Mouse (Mus musculus): Measurements from ENCODE around the gene Egln1.

Egln1 gene

GRCm38 (mm10) chr8:124943801-124944200 lies 5.3 kb downstream of the Egln1 start:
- no peak for DNase-seq

GRCm38 (mm10) chr8:124937293-124937692 lies 11.8 kb downstream of the Egln1 start:
- no peak for DNase-seq

GRCm38 (mm10) chr8:124936699-124937098 lies 12.4 kb downstream of the Egln1 start:
- DNase-seq = no peak

GRCm38 (mm10) chr8:124935116-124935515 lies 14.0 kb downstream of the Egln1 start:
- no peak for DNase-seq

GRCm38 (mm10) chr8:124932435-124932834 lies 16.7 kb downstream of the Egln1 start:
- DNase-seq = no peak

GRCm38 (mm10) chr8:124930649-124931048 lies 18.5 kb downstream of the Egln1 start:
- DNase-seq = no peak

- DNase-seq = peak; percentile 20
Measured at GRCm38 (mm10) chr8:124930086-124930485, 19.0 kb downstream of the Egln1 start.

- DNase-seq = no peak
Measured at GRCm38 (mm10) chr8:124929006-124929405, 20.1 kb downstream of the Egln1 start.

GRCm38 (mm10) chr8:124926351-124926771 lies 22.8 kb downstream of the Egln1 start:
- no peak for DNase-seq

GRCm38 (mm10) chr8:124925544-124926266 lies 23.4 kb downstream of the Egln1 start:
- DNase-seq = no peak

GRCm38 (mm10) chr8:124923971-124924652 lies 25.0 kb downstream of the Egln1 start:
- no peak for DNase-seq

- no peak for DNase-seq
Measured at GRCm38 (mm10) chr8:124922490-124923089, 26.5 kb downstream of the Egln1 start.

- DNase-seq = no peak
Measured at GRCm38 (mm10) chr8:124921369-124922279, 27.5 kb downstream of the Egln1 start.

- DNase-seq = no peak
Measured at GRCm38 (mm10) chr8:124917741-124918484, 31.2 kb downstream of the Egln1 start.

GRCm38 (mm10) chr8:124914061-124914460 lies 35.1 kb downstream of the Egln1 start:
- no peak for DNase-seq

GRCm38 (mm10) chr8:124911938-124912872 lies 36.9 kb downstream of the Egln1 start:
- DNase-seq = no peak

GRCm38 (mm10) chr8:124910349-124910748 lies 38.8 kb downstream of the Egln1 start:
- no peak for DNase-seq

- no peak for DNase-seq
Measured at GRCm38 (mm10) chr8:124909936-124910335, 39.2 kb downstream of the Egln1 start.

GRCm38 (mm10) chr8:124905482-124905881 lies 43.6 kb downstream of the Egln1 start:
- no peak for DNase-seq

- no peak for DNase-seq
Measured at GRCm38 (mm10) chr8:124903198-124903597, 45.9 kb downstream of the Egln1 start.
